Mouse (Mus musculus) olfactory bulb, adult 2 months (tissue): Measurements from ENCODE around the gene Pml.

ENCODE experiments used
- CTCF ChIP-seq: fragments of 200-500 bp; IDR thresholded peaks from 2 replicates; pipeline ENCODE4 v1.5.1; 2012; ENCODE audit warnings: low read depth, mild to moderate bottlenecking, low read length, moderate library complexity; ENCODE audit not compliant: insufficient read depth
- POLR2A ChIP-seq: fragments of 200-500 bp; IDR thresholded peaks from 2 replicates; pipeline ENCODE4 v1.6.1; 2012; ENCODE audit warnings: mild to moderate bottlenecking, low read depth, low read length, moderate library complexity; ENCODE audit not compliant: insufficient read depth

GRCm38 (mm10) chr9:58272068-58272541 lies 22.5 kb upstream of the Pml start:
- TF ChIP-seq CTCF (no peak), POLR2A (no peak)
